Mouse (Mus musculus): ENCODE data around the gene Ntan1. TPM values are rescaled to one million over a fixed set of nuclear protein-coding genes. Genes with fewer than 3 reads are reported as not detected.
"Not testable (repeated sequence)": the region's sequence is repeated elsewhere in the genome, so short reads cannot be mapped to it uniquely, and the experiment has no call there.

The Ntan1 gene
- polyA plus RNA-seq, 1 experiment from 2014 or later = 162 TPM

DNA sequence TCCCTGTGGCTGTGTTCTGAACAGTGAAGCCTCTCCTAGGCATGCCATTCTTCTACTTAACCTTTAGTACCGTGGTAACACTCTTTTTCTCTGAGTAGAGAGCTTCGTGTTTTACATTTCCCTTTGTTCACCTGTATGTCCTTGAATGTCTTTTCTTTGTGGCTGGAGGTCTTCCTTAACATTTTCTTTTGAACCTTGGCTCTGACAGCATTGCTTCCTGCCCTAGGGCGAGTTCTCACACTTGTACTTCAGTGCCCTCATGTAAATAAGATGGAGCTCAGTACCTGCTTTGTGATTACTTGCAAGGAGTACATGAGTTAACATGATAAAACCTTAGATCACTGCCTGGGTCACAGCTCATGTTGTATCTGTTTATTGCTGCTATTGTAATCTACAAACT lies 32.7 kb upstream of the Ntan1 start:
- H3K27ac ChIP-seq (replicated peaks in 1 of 2; ENCODE audit: control insufficient read depth in 1 of 2, insufficient read depth in 1 of 2, low read depth in 2 of 2, low read length in 2 of 2) = no peak overlapping the region
- peaks cover 81% of the 10 kb centered on the region for H3K36me3 ChIP-seq (ENCODE audit: control insufficient read depth, insufficient read depth, low read length)
- no peaks in the 10 kb centered on the region for H3K9me3 ChIP-seq (ENCODE audit: control insufficient read depth, low read length)
- H3K4me1 ChIP-seq (ENCODE audit: control insufficient read depth in 2 of 2, insufficient read depth in 2 of 2, low read length in 2 of 2) = peaks cover 2 to 5% of the 10 kb centered on the region in 2 experiments; a peak in 2 of 4 replicates
- no peak overlapping the region for H3K4me2 ChIP-seq (ENCODE audit: low read length)
- no peaks in the 10 kb centered on the region for H3K27me3 ChIP-seq (ENCODE audit: control insufficient read depth, insufficient read depth, low read length)
- no peak overlapping the region for H3K9ac ChIP-seq (ENCODE audit: low read length)
- 82% methylated on average over 3 of the region's 3 CpGs for WGBS
- no peak overlapping the region for H3K4me3 ChIP-seq (ENCODE audit: control insufficient read depth in 1 of 2, insufficient read depth in 1 of 2, low read depth in 1 of 2, low read length in 2 of 2)
- ATAC-seq (ENCODE audit: insufficient number of reproducible peaks, insufficient read depth, low FRiP score, low read depth) = no peak

DNA sequence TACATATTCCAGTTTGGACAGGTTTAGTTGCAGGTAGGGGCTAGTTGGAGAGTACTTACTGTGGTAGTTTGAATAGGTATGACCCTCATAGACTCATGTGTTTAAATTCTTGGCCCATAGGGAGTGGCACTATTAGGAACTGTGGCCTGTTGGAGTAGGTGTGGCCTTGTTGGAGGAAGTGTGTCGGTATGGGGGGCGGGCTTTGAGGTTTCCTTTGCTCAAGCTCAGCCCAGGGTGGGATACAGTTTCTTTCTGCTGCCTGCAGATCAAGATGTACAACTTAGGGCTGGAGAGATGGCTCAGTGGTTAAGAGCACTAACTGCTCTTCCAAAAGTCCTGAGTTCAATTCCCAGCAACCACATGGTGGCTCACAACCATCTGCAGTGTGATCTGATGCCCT lies 25.2 kb upstream of the Ntan1 start:
- H3K4me3 ChIP-seq (ENCODE audit: control insufficient read depth in 1 of 2, insufficient read depth in 1 of 2, low read depth in 1 of 2, low read length in 2 of 2); H3K4me1 ChIP-seq (ENCODE audit: control insufficient read depth in 2 of 2, insufficient read depth in 2 of 2, low read length in 2 of 2); H3K27ac ChIP-seq (replicated peaks in 1 of 2; ENCODE audit: control insufficient read depth in 1 of 2, insufficient read depth in 1 of 2, low read depth in 2 of 2, low read length in 2 of 2); H3K27me3 ChIP-seq (ENCODE audit: control insufficient read depth, insufficient read depth, low read length); H3K9ac ChIP-seq (ENCODE audit: low read length); H3K4me2 ChIP-seq (ENCODE audit: low read length); H3K9me3 ChIP-seq (ENCODE audit: control insufficient read depth, low read length); ATAC-seq (ENCODE audit: insufficient number of reproducible peaks, insufficient read depth, low FRiP score, low read depth): not testable (repeated sequence)
- H3K36me3 ChIP-seq (ENCODE audit: control insufficient read depth, insufficient read depth, low read length) = peaks cover 90% of the 10 kb centered on the region
- 88% methylated on average over 2 of the region's 2 CpGs for WGBS

DNA sequence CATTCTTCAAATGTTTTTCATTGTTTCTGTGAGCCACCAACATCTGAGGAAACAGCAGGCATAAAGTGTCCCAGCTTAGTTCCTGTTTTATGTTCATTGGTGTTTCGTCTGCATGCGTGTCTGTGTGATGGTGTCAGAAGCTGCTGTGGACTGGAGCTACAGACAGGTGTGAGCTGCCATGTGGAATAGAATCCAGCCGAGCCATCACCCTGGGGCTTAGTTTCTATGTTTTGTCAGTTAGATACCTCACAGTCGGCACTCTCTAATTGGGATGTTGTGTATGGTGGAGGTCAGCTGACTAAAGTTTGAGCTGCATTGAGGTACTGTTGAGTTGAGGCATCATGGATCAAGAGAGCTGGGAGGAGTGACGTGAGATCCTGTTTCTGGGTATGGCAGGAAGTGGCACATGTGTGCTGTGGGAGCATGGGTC lies 21.9 kb upstream of the Ntan1 start:
- Histone ChIP-seq H3K27ac (replicated peaks in 1 of 2; ENCODE audit: control insufficient read depth in 1 of 2, insufficient read depth in 1 of 2, low read depth in 2 of 2, low read length in 2 of 2) (no peak overlapping the region), H3K9ac (ENCODE audit: low read length) (no peak overlapping the region), H3K4me3 (ENCODE audit: control insufficient read depth in 1 of 2, insufficient read depth in 1 of 2, low read depth in 1 of 2, low read length in 2 of 2) (no peak overlapping the region), H3K9me3 (ENCODE audit: control insufficient read depth, low read length) (no peaks in the 10 kb centered on the region), H3K4me1 (ENCODE audit: control insufficient read depth in 2 of 2, insufficient read depth in 2 of 2, low read length in 2 of 2) (no peaks in the 10 kb centered on the region), H3K4me2 (ENCODE audit: low read length) (no peak overlapping the region), H3K36me3 (ENCODE audit: control insufficient read depth, insufficient read depth, low read length) (peaks cover 95% of the 10 kb centered on the region), H3K27me3 (ENCODE audit: control insufficient read depth, insufficient read depth, low read length) (no peaks in the 10 kb centered on the region)
- WGBS = 86% methylated on average over 5 of the region's 5 CpGs
- no peak for ATAC-seq (ENCODE audit: insufficient number of reproducible peaks, insufficient read depth, low FRiP score, low read depth)

DNA sequence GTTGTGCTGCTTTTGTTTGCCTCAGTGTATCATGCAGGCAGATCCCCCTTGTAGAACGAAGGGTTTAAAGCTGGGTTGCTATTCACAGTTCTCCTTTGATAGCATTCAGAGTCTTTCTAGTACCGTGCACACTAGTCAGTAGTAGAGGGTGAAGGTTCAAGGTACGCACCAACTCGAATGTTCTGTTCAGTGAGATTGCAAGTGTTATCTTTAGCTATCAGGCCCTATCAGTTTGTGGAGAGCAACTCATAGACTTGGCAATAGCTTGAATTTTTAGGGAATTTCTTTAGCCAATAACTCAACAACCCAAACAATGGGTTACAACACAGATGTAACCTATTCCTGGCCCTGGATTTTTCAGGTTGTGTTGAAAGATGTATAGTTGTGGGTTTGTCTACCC lies 17.4 kb upstream of the Ntan1 start:
- Histone ChIP-seq H3K36me3 (ENCODE audit: control insufficient read depth, insufficient read depth, low read length) (peaks cover 93% of the 10 kb centered on the region), H3K4me3 (ENCODE audit: control insufficient read depth in 1 of 2, insufficient read depth in 1 of 2, low read depth in 1 of 2, low read length in 2 of 2) (no peak overlapping the region), H3K27me3 (ENCODE audit: control insufficient read depth, insufficient read depth, low read length) (no peaks in the 10 kb centered on the region), H3K4me1 (ENCODE audit: control insufficient read depth in 2 of 2, insufficient read depth in 2 of 2, low read length in 2 of 2) (no peaks in the 10 kb centered on the region), H3K9ac (ENCODE audit: low read length) (no peak overlapping the region), H3K4me2 (ENCODE audit: low read length) (no peak overlapping the region), H3K9me3 (ENCODE audit: control insufficient read depth, low read length) (no peaks in the 10 kb centered on the region), H3K27ac (replicated peaks in 1 of 2; ENCODE audit: control insufficient read depth in 1 of 2, insufficient read depth in 1 of 2, low read depth in 2 of 2, low read length in 2 of 2) (no peak overlapping the region)
- WGBS = 91% methylated on average over 4 of the region's 4 CpGs
- ATAC-seq (ENCODE audit: insufficient number of reproducible peaks, insufficient read depth, low FRiP score, low read depth) = no peak

DNA sequence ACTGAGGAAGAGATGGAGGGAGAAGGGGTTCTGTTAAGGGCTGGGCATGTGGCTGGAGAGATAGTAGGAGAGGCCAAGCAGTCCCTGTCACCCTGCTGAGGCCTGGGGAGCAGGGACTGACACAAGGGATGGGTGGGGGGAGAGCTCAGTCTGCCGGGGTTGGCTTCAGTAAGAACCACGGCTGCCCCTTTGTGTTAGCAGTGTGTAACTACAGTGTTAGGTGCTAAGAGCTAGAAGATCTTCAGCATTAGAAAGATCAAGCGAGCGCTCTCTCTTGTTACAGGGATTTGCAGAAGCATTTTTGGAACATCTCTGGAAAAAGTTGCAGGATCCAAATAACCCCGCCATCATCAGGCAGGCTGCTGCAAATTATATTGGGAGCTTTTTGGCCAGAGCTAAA lies 14.0 kb upstream of the Ntan1 start:
- WGBS = 79% methylated on average over 5 of the region's 5 CpGs
- H3K4me1 ChIP-seq (ENCODE audit: control insufficient read depth in 2 of 2, insufficient read depth in 2 of 2, low read length in 2 of 2) = no peaks in the 10 kb centered on the region
- no peak overlapping the region for H3K27ac ChIP-seq (replicated peaks in 1 of 2; ENCODE audit: control insufficient read depth in 1 of 2, insufficient read depth in 1 of 2, low read depth in 2 of 2, low read length in 2 of 2)
- no peaks in the 10 kb centered on the region for H3K27me3 ChIP-seq (ENCODE audit: control insufficient read depth, insufficient read depth, low read length)
- peaks cover 97% of the 10 kb centered on the region for H3K36me3 ChIP-seq (ENCODE audit: control insufficient read depth, insufficient read depth, low read length)
- H3K4me2 ChIP-seq (ENCODE audit: low read length) = no peak overlapping the region
- H3K9ac ChIP-seq (ENCODE audit: low read length) = no peak overlapping the region
- ATAC-seq (ENCODE audit: insufficient number of reproducible peaks, insufficient read depth, low FRiP score, low read depth) = no peak
- no peak overlapping the region for H3K4me3 ChIP-seq (ENCODE audit: control insufficient read depth in 1 of 2, insufficient read depth in 1 of 2, low read depth in 1 of 2, low read length in 2 of 2)
- no peaks in the 10 kb centered on the region for H3K9me3 ChIP-seq (ENCODE audit: control insufficient read depth, low read length)

DNA sequence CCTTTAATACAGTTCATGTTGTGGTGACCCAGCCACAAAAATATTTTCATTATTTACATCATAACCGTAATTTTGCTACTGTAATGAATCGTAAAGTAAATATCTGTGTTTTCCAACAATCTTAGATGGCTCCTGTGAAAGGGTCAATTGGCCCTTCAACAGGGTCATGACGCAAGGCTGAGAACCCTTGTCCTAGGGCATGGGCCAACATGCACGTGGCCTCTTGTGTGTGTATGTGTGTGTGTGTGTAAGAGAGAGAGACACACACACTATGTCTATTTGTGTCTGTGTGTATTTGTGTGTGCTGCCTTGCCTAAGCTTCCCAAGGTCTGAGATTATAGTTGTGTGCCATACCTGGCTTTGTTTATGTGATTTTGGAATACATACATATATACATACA lies 11.0 kb upstream of the Ntan1 start:
- Histone ChIP-seq H3K36me3 (ENCODE audit: control insufficient read depth, insufficient read depth, low read length) (peaks cover 97% of the 10 kb centered on the region), H3K9ac (ENCODE audit: low read length) (no peak overlapping the region), H3K27ac (replicated peaks in 1 of 2; ENCODE audit: control insufficient read depth in 1 of 2, insufficient read depth in 1 of 2, low read depth in 2 of 2, low read length in 2 of 2) (no peak overlapping the region), H3K9me3 (ENCODE audit: control insufficient read depth, low read length) (no peaks in the 10 kb centered on the region), H3K4me2 (ENCODE audit: low read length) (no peak overlapping the region), H3K27me3 (ENCODE audit: control insufficient read depth, insufficient read depth, low read length) (no peaks in the 10 kb centered on the region), H3K4me1 (ENCODE audit: control insufficient read depth in 2 of 2, insufficient read depth in 2 of 2, low read length in 2 of 2) (no peaks in the 10 kb centered on the region), H3K4me3 (ENCODE audit: control insufficient read depth in 1 of 2, insufficient read depth in 1 of 2, low read depth in 1 of 2, low read length in 2 of 2) (no peak overlapping the region)
- no peak for ATAC-seq (ENCODE audit: insufficient number of reproducible peaks, insufficient read depth, low FRiP score, low read depth)
- WGBS = 93% methylated on average over 4 of the region's 4 CpGs

DNA sequence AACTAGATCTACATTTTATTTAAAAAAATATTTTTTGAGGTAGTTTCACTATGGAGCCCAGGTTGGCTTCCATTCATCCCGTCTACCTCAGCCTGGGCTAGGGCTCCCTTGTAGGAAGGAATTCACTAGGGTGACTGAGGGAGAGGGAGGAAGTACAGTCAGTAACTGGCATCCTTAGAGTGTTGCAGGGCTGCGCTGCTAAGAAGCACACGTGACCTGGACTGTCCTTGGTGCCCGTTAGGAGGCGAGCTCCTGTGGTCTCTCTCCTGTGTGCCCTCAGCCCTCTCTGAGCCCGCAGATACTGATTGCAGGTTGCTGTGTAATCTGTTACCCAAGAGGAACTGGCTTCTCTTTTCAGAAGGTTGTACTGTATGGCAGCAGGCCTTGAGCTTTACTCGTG lies 10.2 kb upstream of the Ntan1 start:
- Histone ChIP-seq H3K9me3 (ENCODE audit: control insufficient read depth, low read length) (no peaks in the 10 kb centered on the region), H3K27me3 (ENCODE audit: control insufficient read depth, insufficient read depth, low read length) (no peaks in the 10 kb centered on the region), H3K36me3 (ENCODE audit: control insufficient read depth, insufficient read depth, low read length) (peaks cover 97% of the 10 kb centered on the region), H3K27ac (replicated peaks in 1 of 2; ENCODE audit: control insufficient read depth in 1 of 2, insufficient read depth in 1 of 2, low read depth in 2 of 2, low read length in 2 of 2) (no peak overlapping the region), H3K4me3 (ENCODE audit: control insufficient read depth in 1 of 2, insufficient read depth in 1 of 2, low read depth in 1 of 2, low read length in 2 of 2) (no peak overlapping the region), H3K9ac (ENCODE audit: low read length) (no peak overlapping the region), H3K4me2 (ENCODE audit: low read length) (no peak overlapping the region), H3K4me1 (ENCODE audit: control insufficient read depth in 2 of 2, insufficient read depth in 2 of 2, low read length in 2 of 2) (no peaks in the 10 kb centered on the region)
- 89% methylated on average over 7 of the region's 7 CpGs for WGBS
- ATAC-seq (ENCODE audit: insufficient number of reproducible peaks, insufficient read depth, low FRiP score, low read depth) = no peak

DNA sequence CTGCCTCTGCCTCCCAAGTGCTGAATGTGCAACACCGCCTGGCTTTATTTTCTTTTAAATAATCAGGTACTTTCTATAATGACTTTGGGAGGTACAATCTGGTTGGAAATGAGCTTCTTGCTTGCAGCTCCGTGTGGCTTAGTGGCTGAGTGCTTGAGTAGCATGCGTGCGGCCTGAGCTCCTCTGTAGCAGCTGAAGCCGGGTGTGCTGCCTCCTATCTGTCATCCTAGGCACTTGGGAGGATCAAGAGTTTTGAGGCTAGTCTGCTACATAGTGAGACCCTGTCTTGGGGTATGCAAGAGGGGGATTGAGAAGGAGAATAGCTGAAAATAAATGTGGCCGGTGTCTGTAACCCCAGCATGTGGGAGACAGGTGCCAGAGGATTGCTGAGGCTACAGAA lies 6.5 kb upstream of the Ntan1 start:
- WGBS = 85% methylated on average over 6 of the region's 6 CpGs
- Histone ChIP-seq H3K36me3 (ENCODE audit: control insufficient read depth, insufficient read depth, low read length) (peaks cover 91% of the 10 kb centered on the region), H3K27me3 (ENCODE audit: control insufficient read depth, insufficient read depth, low read length) (no peaks in the 10 kb centered on the region), H3K9ac (ENCODE audit: low read length) (no peak overlapping the region), H3K4me3 (ENCODE audit: control insufficient read depth in 1 of 2, insufficient read depth in 1 of 2, low read depth in 1 of 2, low read length in 2 of 2) (no peak overlapping the region), H3K9me3 (ENCODE audit: control insufficient read depth, low read length) (no peaks in the 10 kb centered on the region), H3K27ac (replicated peaks in 1 of 2; ENCODE audit: control insufficient read depth in 1 of 2, insufficient read depth in 1 of 2, low read depth in 2 of 2, low read length in 2 of 2) (no peak overlapping the region), H3K4me2 (ENCODE audit: low read length) (no peak overlapping the region), H3K4me1 (ENCODE audit: control insufficient read depth in 2 of 2, insufficient read depth in 2 of 2, low read length in 2 of 2) (no peaks in the 10 kb centered on the region)
- no peak for ATAC-seq (ENCODE audit: insufficient number of reproducible peaks, insufficient read depth, low FRiP score, low read depth)

All from heart, embryonic 14.5 days (tissue).